In genomic region chr9:32700091-32700905, GRCm38 (mm10) we compare ENCODE assay signal across 9 mouse cellular contexts.
A peak's percentile ranks its signal among the peaks of the same experiment; 100 is the strongest.
DNase-seq lines count a peak whose midpoint lies in the region; ATAC-seq lines count a peak whose summit lies in the region.
"Had no signal": no experiment of that assay in that cellular context is flagged by ENCODE, and none has a peak within 500 bp of the region (broad histone marks: within the 10 kb centered on the region; RNA-seq: fewer than 3 reads in every experiment).

No protein-coding gene starts in this region.

- DNase-seq in CD4-positive, CD25-positive, alpha-beta regulatory T cell, adult 2 months (ENCODE audit: low read depth, low spot score), result peak; percentile 54
- DNase-seq in limb, embryonic 10.5 days (ENCODE audit: low spot score), result no peak
- DNase-seq in embryo, embryonic 10 days (ENCODE audit: low spot score), result no peak
- DNase-seq in left cerebral cortex, adult 8-10 months (ENCODE audit: low spot score in 2 of 2), result no peak
- DNase-seq: cerebellum, postnatal 14 days had no signal

- ATAC-seq in CD4-positive, CD25-positive, alpha-beta regulatory T cell, adult 4 months, result no peak
- no peak for ATAC-seq in limb, embryonic 12.5 days (ENCODE audit: insufficient number of reproducible peaks, insufficient read depth, low FRiP score, low TSS enrichment, low read depth)
- ATAC-seq in hindbrain, embryonic 15.5 days (ENCODE audit: low FRiP score, low read depth), result no peak
- no peak for ATAC-seq in neural tube, embryonic 15.5 days (ENCODE audit: low FRiP score)

- H3K9me3 ChIP-seq in limb, embryonic 12.5 days, result no peaks in the 10 kb centered on the region
- no peaks in the 10 kb centered on the region for H3K9me3 ChIP-seq in limb, embryonic 10.5 days (replicated peaks)
- H3K9me3 ChIP-seq in hindbrain, embryonic 15.5 days, result no peaks in the 10 kb centered on the region
- no peaks in the 10 kb centered on the region for H3K9me3 ChIP-seq in neural tube, embryonic 15.5 days (replicated peaks)

- H3K27me3 ChIP-seq in limb, embryonic 12.5 days, result no peaks in the 10 kb centered on the region
- H3K27me3 ChIP-seq in limb, embryonic 10.5 days (ENCODE audit: low read depth, poor library complexity, severe bottlenecking), result no peaks in the 10 kb centered on the region
- H3K27me3 ChIP-seq in hindbrain, embryonic 15.5 days, result peaks cover 41% of the 10 kb centered on the region
- peaks cover 38% of the 10 kb centered on the region for H3K27me3 ChIP-seq in neural tube, embryonic 15.5 days (replicated peaks)

- peaks cover 57% of the 10 kb centered on the region for H3K4me1 ChIP-seq in limb, embryonic 12.5 days (replicated peaks)
- peaks cover 67% of the 10 kb centered on the region for H3K4me1 ChIP-seq in limb, embryonic 10.5 days
- H3K4me1 ChIP-seq in hindbrain, embryonic 15.5 days (replicated peaks), result peaks cover 7% of the 10 kb centered on the region
- H3K4me1 ChIP-seq in neural tube, embryonic 15.5 days, result peaks cover 5% of the 10 kb centered on the region; the same call in 1 of the 2 replicates

- no peak overlapping the region for H3K27ac ChIP-seq in limb, embryonic 12.5 days
- no peak overlapping the region for H3K27ac ChIP-seq in limb, embryonic 10.5 days
- H3K27ac ChIP-seq in hindbrain, embryonic 15.5 days (replicated peaks), result no peak overlapping the region
- H3K27ac ChIP-seq in neural tube, embryonic 15.5 days (replicated peaks), result no peak overlapping the region

- H3K4me3 ChIP-seq in limb, embryonic 12.5 days (replicated peaks), result no peak overlapping the region
- H3K4me3 ChIP-seq in limb, embryonic 10.5 days, result no peak overlapping the region
- no peak overlapping the region for H3K4me3 ChIP-seq in hindbrain, embryonic 15.5 days
- no peak overlapping the region for H3K4me3 ChIP-seq in neural tube, embryonic 15.5 days (replicated peaks)

- no peak overlapping the region for H3K9ac ChIP-seq in limb, embryonic 12.5 days (replicated peaks)
- no peak overlapping the region for H3K9ac ChIP-seq in hindbrain, embryonic 15.5 days
- no peak overlapping the region for H3K9ac ChIP-seq in neural tube, embryonic 15.5 days (replicated peaks)

- peak overlapping the region; percentile 17; the same call in 1 of the 2 replicates for H3K4me2 ChIP-seq in limb, embryonic 12.5 days
- 0 out of 2 replicates have a peak overlapping the region, but pooled peaks have one; percentile 19 for H3K4me2 ChIP-seq in hindbrain, embryonic 15.5 days
- peak overlapping the region; percentile 17; the same call in 1 of the 2 replicates for H3K4me2 ChIP-seq in neural tube, embryonic 15.5 days

- no peaks in the 10 kb centered on the region for H3K36me3 ChIP-seq in limb, embryonic 12.5 days
- H3K36me3 ChIP-seq in limb, embryonic 10.5 days, result peaks cover 10% of the 10 kb centered on the region
- H3K36me3 ChIP-seq in hindbrain, embryonic 15.5 days, result no peaks in the 10 kb centered on the region
- H3K36me3 ChIP-seq in neural tube, embryonic 15.5 days, result no peaks in the 10 kb centered on the region

- 75% methylated on average over 7 of the region's 7 CpGs for WGBS in limb, embryonic 12.5 days
- WGBS in limb, embryonic 10.5 days, result 79% methylated on average over 7 of the region's 7 CpGs
- 75% methylated on average over 7 of the region's 7 CpGs for WGBS in hindbrain, embryonic 15.5 days
- WGBS in neural tube, embryonic 15.5 days, result 75% methylated on average over 7 of the region's 7 CpGs
